Mouse (Mus musculus): ENCODE measurements around the gene Ankrd34c.

The Ankrd34c gene

GRCm38 (mm10) chr9:89686262-89686661, 52.0 kb downstream of the Ankrd34c start:
- ATAC-seq (ENCODE audit: insufficient number of reproducible peaks, low FRiP score, low TSS enrichment), result no peak

- ATAC-seq (ENCODE audit: insufficient number of reproducible peaks, low FRiP score, low TSS enrichment), result no peak
Measured at GRCm38 (mm10) chr9:89678974-89679373, 59.3 kb downstream of the Ankrd34c start.

All from cerebellum, adult (tissue).